Mouse (Mus musculus): ENCODE results near the gene Ubash3b. TPM values are rescaled to one million over a fixed set of nuclear protein-coding genes. Genes with fewer than 3 reads are reported as not detected.

The Ubash3b gene
- total RNA-seq, 2 experiments from 2014 or later: 3.4 to 11.4 TPM

GRCm38 (mm10) chr9:41108324-41109180, 52.9 kb downstream of the Ubash3b start:
- ATAC-seq (replicated peaks; ENCODE audit: low FRiP score, poor library complexity, severe bottlenecking): no peak

DNA sequence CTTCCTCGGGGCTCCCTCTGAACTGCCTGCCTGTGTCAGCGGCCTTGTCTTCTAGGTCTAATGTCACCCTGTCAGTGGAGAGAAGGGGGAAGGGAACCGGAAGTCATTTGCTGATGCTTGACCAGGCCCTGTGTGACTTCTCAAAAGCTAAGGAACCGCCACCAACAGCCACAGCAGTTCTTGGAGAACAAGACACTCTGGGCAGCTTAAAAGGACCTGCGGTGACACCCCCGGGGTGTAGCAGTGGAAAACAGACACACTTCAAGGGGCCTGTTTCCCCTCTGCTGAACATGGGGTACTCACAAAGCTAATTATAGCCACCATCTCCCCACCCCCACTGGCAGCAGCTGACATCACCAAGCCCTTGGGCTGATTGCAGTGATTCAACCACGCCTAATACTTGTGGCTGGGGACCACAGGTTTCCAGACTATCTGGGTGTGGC, 56.3 kb downstream of the Ubash3b start:
- no peak for ATAC-seq (replicated peaks; ENCODE audit: low FRiP score, poor library complexity, severe bottlenecking)

GRCm38 (mm10) chr9:41103722-41104121, 57.8 kb downstream of the Ubash3b start:
- no peak for ATAC-seq (replicated peaks; ENCODE audit: low FRiP score, poor library complexity, severe bottlenecking)

DNA sequence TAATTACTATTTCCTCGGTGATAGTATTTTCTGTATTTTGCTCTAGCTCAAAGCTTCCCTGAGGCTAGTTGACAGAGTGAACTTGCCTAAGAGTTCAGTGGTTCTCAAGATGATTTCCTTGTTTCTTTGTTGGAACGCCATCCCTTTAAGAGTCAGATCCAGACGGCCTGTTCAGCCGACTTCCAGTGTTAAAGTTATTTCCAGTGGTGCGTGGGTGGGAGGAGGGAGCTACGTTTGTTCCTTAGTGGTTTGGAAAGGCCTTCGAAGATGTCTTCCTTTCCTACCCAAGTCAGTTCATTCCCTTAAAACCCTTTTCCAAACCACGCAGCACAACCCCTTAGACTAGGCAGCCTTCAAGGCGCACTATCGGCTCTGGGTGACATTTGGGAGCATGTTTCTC, 58.9 kb downstream of the Ubash3b start:
- no peak for ATAC-seq (replicated peaks; ENCODE audit: low FRiP score, poor library complexity, severe bottlenecking)

- ATAC-seq (replicated peaks; ENCODE audit: low FRiP score, poor library complexity, severe bottlenecking): no peak
Observed at GRCm38 (mm10) chr9:41099897-41100296, 61.6 kb downstream of the Ubash3b start.

DNA sequence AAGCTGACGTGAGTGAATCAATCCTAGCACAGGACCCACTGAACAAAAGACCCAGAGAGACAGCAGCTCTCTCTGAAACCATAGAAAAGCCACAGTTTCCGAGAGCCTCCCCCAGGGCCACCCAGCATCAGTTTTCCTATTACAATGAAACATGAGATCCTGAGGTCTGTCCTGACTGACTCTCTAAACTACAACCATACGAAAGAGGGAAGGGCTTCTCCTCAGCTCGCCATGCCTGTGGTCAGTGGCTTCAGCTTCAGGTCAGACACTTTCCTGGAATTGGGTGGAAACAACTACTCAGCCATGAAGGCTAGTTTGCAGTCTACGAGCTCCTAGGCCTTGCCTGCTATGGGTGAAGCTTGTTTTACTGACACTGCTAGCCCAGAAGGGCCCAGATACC, 62.4 kb downstream of the Ubash3b start:
- ATAC-seq (replicated peaks; ENCODE audit: low FRiP score, poor library complexity, severe bottlenecking): no peak

GRCm38 (mm10) chr9:41098065-41098464, 63.4 kb downstream of the Ubash3b start:
- no peak for ATAC-seq (replicated peaks; ENCODE audit: low FRiP score, poor library complexity, severe bottlenecking)

DNA sequence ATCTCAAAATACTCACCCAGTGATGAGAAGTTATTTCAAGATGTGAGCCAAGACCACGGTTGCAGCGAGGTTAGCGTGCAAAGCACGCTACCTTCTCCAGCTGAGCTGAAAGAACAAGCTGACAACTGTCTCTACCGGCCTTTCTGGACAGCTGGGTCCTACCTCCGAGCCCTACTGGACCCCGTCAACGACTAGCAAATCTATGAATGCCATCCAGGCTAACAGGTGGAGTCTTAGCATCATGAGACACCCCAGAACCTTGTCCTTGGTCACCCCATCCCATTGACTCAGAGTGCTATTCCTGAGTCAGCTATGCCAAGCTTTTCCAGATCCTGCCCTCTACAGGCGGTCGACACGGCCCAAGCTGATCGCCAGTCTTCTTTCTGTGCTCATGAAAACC, 69.5 kb downstream of the Ubash3b start:
- ATAC-seq (replicated peaks; ENCODE audit: low FRiP score, poor library complexity, severe bottlenecking): no peak

DNA sequence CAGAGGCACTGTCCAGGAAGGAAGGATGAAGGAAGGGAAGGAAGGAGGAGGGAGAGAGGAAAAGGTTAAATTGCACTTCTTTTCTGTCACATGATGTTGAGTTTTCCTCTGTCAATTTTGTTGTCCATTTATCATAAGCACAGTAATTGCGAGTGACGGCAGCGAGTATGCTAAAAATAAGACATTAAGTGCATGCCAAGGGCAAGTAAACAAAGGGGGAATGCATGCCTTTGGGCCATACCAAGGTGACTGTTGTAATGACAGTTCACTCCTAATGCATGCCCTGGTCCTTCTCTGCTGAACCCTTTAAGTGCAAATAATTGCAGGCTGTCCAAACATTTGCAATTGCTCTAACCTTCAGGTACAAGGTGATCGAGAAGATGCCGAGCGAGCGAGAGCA, 70.3 kb downstream of the Ubash3b start:
- no peak for ATAC-seq (replicated peaks; ENCODE audit: low FRiP score, poor library complexity, severe bottlenecking)

- ATAC-seq (replicated peaks; ENCODE audit: low FRiP score, poor library complexity, severe bottlenecking): no peak
Observed at GRCm38 (mm10) chr9:41087831-41088383, 73.6 kb downstream of the Ubash3b start.

- no peak for ATAC-seq (replicated peaks; ENCODE audit: low FRiP score, poor library complexity, severe bottlenecking)
Observed at GRCm38 (mm10) chr9:41084191-41084901, 77.2 kb downstream of the Ubash3b start.

DNA sequence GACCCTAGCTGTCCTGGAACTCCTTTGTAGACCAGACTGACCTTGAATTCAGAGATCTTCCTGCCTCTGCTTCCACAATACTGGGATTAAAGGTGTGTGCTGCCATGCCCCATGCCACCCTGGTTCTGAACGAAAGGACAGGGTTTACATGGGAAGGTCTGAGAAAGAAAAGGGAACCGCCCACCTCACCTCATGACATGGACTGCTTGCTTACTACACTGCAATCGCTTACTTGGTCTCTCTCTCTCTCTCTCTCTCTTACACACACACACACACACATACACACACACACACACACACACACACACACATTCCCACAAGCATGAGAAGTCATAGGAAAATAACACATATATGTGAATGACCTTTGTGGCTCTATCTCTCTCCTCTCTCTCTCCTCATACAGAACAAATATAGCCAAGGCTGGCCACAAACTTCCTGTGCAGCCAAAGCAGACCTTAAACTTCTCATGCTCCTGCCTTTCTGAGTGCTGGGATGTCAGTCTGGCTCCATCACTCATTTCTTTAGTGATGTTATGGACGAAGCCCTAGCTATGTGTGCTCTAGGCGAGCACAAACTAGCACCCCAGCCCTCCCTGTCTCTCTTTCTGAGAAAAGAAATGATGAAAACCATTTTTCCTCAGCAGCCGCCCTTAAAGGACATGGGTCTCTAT, 78.0 kb downstream of the Ubash3b start:
- no peak for ATAC-seq (replicated peaks; ENCODE audit: low FRiP score, poor library complexity, severe bottlenecking)

- ATAC-seq (replicated peaks; ENCODE audit: low FRiP score, poor library complexity, severe bottlenecking): no peak
Observed at GRCm38 (mm10) chr9:41082891-41083290, 78.6 kb downstream of the Ubash3b start.

DNA sequence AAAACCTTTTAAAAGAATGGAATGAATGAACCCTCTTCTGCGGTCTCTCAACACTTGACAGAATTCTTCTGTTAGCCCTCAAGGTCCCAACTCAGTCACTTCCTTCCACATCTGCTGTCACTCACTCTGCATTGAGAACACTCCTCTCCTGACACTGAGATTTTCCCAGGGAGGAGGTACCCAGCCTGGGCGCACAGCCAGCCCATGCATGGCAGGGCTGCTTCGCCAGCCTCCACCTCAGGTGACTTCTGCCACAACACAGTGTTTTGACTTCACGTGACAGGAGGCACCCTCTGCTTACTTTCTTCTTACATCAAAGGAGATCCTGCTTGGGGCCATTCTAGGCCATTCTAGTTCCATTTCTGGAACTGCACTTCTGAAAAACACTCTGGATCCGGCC, 80.6 kb downstream of the Ubash3b start:
- no peak for ATAC-seq (replicated peaks; ENCODE audit: low FRiP score, poor library complexity, severe bottlenecking)

- peak; percentile 51 for ATAC-seq (replicated peaks; ENCODE audit: low FRiP score, poor library complexity, severe bottlenecking)
Observed at GRCm38 (mm10) chr9:41079428-41080155, 81.9 kb downstream of the Ubash3b start.

- ATAC-seq (replicated peaks; ENCODE audit: low FRiP score, poor library complexity, severe bottlenecking): no peak
Observed at GRCm38 (mm10) chr9:41078198-41078597, 83.3 kb downstream of the Ubash3b start.

GRCm38 (mm10) chr9:41076150-41076549, 85.3 kb downstream of the Ubash3b start:
- ATAC-seq (replicated peaks; ENCODE audit: low FRiP score, poor library complexity, severe bottlenecking): no peak

DNA sequence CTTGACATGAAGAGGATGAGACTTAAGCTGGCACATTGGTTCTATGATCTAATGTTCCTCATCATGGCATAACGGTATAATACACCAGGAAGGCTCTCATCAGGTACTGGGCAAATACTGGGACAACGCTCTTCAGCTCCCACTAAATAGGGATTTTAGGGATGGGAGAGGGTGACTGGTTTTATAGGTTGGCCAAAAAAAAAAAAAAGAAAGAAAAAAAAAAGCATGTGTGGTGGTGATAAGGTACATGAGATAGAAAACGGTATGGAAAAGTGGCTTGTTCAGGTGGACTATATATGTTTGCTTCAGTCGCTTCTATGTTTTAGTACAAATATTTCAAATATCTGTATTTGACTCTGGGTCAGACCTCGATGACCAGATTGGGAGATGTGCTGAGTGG, 86.0 kb downstream of the Ubash3b start:
- ATAC-seq (replicated peaks; ENCODE audit: low FRiP score, poor library complexity, severe bottlenecking): no peak

GRCm38 (mm10) chr9:41073196-41074009, 88.1 kb downstream of the Ubash3b start:
- peak; percentile 67 for ATAC-seq (replicated peaks; ENCODE audit: low FRiP score, poor library complexity, severe bottlenecking)

All from erythroid progenitor cell, adult 5-6 weeks (primary cell).